Mouse (Mus musculus) frontal cortex, postnatal 25 days (tissue): ENCODE results near the gene Rack1.
"Not testable (repeated sequence)": the region's sequence is repeated elsewhere in the genome, so short reads cannot be mapped to it uniquely, and the experiment has no call there.

Experiments used
- DNase-seq, 2 experiments: peaks; one replicate each; pipeline ENCODE4 v3.0.0; 2022; ENCODE audit warnings: low spot score in 2 of 2

The Rack1 gene

DNA sequence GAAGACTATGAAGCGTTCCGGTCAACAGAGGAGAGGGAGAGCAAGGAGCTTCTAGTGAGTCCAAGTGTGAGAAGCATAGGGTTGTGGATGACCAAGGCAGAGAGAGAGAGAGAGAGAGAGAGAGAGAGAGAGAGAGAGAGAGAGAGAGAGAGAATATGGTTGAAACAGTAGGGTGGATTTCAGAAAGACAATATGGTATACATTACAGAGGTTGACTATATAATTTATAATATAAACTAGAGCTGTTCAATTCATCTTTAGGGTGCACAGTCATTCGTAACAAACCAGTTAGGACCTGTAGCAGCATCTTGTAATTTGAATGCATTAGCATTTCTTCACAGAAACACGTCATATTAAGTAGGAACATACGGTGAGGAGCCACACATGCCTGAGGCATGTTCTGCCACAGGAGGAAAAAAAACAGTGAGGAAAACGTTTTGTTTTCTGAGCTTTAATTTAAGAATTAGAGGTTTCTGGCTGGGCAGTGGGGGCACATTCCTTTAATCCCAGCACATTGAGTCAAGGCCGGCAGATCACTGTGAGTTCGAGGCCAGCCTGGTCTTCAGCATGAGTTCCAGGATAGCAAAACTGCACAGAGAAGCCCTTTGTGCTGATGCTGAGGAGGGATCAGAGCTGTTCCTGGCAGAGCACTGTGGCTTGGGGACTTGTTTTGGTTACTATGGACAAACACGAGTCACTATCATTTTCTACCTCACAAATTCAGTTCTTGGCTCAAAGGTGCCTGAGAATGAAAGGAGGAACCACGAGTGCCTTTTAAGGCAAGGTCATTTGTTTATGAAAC, 38.9 kb downstream of the Rack1 start:
- DNase-seq = no peak

DNA sequence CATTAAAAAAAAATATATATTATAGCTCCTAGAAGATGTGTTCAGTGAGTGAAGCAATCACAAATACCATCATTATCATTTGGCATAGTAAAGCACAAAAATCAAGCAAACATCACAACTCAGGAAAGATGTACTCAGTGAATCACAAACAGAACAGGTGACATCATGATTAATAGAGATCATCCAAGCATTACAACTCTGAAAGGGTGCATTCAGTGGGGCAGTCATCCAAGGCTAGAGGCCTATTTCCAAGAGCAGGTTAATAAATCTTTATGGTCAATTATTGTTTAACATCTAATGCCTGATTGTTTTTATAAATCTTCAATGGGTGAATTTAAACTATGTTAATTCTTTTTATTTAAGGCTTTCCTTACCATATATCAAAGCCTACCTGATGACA, 40.7 kb downstream of the Rack1 start:
- no peak for DNase-seq

DNA sequence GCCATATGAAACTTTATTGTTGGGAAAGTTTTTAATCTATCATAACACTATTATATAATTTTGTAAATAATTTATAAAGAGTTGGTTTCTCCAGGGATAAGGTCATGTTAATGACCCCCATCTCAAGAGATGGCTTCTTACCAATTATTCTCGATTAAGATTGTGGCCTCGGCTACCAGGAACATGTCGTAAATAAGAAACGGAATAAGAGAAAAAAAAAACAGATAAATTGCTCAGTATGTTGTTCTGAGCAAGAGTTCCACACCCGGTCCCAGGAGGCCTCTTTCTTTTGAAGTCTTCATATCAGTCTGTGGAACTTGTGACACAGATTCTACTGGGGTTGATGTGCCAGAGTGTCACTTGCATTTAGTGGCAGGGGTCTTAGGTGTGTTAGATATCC, 41.1 kb downstream of the Rack1 start:
- no peak for DNase-seq

DNA sequence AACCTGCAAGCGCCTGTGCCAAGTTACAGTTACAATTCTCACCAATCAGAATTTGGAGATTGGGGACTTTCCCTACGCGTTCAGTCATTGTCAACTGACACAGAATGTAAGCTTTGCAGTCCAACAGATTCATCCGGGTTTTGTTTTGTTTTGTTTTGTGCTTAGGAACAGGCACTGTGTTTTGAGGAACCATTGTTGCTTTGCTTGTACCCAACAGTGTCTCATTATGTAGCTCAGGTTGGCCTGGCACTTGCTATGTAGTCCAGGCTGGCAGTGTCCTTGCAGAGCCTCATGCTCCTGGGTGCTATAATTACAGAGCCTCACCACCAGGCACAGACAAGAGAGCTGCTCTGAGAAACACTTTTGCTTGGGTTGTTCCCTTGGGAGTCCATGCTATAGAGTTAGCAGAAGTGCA, 42.3 kb downstream of the Rack1 start:
- DNase-seq = no peak

DNA sequence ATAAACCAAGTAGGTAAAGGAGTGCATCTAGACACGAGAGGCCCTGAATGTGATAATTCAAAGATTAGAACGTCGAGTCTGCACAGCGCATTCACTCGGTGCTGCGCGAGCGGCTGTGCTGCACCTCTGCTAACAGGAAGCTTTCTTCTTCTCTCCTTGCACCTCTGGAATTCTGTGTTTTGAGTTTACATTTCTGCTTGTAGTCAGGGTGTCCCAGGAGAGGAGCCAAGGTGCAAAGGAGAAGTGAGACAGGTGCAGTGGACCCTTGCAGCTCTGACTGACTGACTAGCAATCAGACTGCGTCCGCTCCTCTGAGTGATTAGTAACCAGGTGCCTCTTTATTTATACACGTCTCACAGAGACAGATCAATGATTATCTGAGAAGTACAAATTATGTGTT, 43.1 kb downstream of the Rack1 start:
- DNase-seq = no peak

DNA sequence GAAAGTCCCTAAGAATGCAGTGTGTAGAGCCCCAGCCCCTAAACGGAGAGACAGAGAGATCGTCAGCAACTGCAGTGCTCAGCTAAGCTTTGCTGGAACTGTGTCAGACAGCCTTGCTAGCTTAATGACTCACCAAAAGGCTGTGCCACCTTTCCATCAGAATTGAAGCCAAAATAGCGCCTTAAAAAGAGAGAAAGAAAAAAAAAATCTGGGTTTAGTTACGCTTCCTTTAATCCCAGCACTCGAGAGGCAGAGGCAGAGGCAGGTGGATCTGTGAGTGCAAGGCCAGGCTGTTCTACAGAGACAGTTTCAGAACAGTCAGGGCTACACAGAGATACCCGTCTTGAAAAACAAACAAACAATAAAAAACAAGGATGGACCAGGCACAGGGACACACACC, 44.2 kb downstream of the Rack1 start:
- no peak for DNase-seq

DNA sequence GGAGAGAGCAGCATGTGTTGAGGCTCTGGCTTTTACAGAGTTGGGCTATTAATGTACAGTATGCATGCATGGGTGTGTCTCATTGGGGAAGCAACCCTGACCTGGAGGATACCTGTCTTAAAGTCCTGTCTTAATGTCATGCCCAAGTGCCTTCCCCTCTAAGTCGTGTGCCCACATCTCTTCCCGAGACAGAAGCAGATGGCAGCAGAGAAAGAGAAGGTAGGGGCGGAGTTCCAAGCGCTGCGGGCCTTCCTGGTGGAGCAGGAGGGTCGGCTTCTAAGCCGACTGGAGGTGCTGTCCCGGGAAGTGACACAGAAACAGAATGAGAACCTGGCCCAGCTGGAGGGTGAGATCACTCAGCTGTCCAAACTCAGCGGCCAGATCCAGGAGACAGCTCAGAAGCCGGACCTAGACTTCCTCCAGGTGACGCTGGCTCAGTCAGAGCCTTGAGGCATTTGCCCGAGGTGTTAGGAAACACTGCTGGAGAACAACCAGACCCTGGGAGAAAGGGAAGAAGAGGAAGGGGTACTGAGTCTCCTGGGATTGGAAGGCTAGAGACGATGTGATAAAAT, 45.2 kb downstream of the Rack1 start:
- no peak for DNase-seq

DNA sequence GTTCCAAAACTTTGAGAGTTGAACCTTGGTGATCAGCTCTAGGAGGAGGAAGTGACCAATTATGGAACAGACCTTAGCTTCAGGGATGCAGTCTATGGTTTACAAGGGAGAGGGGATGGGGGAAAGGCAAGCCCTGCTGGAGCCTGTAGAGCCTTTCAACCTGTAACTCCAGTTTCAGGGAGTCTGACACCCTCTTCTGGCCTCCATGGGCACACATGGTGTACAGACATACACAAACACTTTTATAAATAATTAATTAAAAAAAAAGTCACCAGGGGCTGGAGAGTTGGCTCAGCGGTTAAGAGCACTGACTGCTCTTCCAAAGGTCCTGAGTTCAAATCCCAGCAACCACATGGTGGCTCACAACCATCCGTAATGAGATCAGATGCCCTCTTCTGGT, 46.2 kb downstream of the Rack1 start:
- DNase-seq = not testable (repeated sequence)

DNA sequence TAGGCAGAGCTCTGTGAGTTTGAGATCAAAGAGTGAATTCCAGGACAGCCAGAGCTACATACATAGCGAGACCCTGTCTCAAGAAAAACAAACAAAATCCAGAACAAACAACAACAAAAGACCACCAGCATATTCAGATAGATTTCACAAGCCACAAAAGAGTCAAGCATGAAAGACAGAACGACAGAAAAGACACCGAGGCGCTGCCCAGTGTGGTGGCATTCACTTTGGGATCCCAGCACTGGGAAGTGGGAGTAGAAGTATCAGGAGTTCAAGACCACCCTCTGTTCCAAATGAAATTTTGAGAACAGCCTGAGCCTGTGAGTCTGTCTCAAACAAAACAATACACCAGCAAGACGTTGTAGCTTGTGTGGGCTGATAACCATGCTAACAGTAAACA, 46.7 kb downstream of the Rack1 start:
- no peak for DNase-seq

DNA sequence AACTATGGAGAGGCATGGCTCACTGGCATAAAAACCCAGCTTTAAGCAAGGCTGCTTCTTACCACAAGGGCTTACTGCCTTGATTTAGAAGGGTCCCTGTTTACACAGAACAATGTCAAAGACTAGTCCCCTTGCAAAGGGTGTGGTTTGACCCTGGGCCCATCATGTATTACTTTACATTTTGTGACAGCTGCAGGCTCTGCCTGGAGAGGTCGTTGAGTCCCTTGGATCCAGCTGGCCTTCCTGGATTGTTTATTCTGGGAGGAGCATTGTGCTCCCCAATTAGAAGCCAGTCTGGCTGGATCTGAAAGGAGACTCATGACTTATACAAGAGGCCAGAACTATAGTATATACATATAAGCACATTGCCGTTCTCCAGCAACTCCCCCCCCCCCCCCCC, 50.1 kb downstream of the Rack1 start:
- no peak for DNase-seq

DNA sequence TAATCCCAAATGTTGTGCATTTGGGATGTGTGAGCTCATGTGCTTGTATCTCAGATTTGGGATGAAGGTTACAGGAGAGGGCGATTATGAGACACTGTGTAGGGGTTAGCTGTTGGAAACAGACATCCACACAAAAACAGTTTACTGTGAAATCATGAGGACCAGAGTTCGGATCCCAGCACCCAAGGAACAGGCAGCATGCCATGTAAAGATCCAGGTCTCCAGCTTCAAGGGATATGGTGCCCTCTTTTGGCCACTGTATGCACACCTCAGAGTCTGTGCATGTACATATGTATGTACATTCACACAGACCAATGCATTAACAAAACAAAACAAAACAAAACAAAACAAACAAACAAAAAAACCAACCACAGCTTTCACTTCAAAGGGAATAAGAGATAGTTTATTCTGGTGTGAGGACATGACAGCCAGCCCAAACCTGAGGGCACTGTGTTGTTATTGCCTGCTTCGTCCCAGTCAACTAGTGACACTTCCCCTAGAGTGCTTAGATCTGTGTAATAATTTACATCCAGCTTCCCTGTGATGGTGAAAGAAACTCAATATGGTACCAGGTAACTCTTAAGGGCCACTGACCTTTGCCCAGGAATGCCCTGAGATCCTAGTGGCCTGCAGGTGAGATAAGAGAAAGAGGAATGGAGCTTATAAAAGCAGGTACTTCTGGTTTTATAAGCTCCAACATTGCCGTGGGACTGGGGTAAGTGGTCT, 51.3 kb downstream of the Rack1 start:
- no peak for DNase-seq

DNA sequence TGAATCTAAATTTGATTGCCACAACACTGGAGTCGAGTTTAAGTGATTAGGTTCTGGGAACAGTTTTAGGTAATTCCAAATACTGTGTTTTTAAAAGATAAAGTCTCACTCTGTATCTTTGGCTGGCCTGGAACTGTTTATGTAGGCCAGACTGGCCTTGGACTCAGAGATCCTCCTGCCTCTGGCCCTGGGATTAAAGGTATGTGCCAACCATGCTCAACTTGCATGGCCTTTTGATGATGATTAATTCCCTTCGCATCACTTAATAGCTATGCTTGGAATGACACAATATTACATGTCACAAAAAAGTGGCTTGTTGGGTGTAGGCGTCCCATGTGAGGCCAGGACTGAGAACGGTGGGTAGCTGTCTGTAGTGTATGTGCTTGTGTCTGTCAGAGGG, 52.1 kb downstream of the Rack1 start:
- no peak for DNase-seq

DNA sequence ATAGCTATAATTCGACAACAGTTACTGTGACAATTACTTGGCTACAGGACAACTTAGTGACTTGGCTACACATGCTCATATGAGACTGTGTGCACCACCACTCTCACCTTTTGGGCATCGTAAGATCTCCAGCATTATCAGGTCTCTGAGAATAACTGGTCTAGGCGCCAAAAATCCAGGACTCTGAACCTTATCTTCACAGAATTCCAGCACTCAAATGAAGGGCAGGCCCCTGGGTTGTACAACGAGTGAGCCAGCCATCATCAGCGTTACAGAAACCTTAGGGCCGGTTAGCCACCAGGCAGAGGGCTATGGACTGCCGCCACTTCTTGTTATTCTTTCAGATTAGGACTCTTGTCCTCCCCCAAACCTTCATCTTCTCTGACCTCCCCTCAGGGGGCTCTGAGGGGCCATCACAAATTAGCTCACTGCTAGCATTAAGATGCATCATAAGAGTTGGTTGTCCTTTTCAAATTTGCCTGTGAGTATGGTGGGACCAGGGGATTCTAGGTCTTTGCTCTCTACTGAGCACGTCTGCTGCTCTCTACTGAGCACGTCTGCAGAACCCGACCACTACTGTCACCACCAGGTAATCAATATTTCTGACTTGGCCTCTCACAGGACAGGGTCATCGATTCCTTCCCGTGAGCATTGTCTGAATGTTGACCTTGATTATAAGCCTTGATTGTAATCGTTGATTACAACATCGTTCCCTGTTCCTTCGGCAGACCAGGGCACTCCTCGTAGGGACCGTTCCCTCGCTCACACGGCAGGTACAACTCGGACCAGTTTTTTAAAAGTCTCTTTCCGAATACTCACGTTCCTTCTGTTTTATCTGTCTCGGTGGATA, 52.7 kb downstream of the Rack1 start:
- no peak for DNase-seq

DNA sequence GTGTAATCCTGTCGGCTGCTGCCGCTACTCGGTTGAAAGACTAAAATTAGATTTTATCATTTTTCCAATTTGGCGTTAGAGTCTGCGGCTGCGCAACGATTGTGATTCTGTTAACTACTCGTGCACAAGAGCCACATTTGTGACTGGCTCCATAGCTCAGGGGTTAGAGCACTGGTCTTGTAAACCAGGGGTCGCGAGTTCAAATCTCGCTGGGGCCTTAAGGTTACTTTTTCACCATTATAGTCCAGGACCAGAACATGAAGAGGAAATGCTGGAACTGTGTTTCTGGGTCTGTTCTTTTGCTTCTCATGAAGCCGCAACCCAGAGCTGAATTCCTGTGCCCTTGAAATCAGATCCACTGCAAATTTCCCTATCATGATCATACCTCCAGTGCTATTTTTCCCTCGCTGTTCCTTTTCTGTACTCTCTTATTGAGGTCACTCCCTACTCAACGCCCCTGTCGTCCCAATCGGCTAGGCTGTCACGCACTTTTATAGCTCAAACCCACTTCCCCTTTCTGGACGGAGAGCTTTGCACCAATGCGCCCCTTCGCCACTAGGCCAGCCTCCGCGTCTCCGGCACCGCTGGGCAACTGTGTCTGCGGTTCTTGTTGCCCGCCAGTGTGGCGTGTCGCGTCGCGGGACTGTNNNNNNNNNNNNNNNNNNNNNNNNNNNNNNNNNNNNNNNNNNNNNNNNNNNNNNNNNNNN, 53.5 kb downstream of the Rack1 start:
- peak; percentile 95 to 97 for DNase-seq
